Comparison of ENCODE assay signal across 18 mouse cellular contexts in the genomic region with DNA sequence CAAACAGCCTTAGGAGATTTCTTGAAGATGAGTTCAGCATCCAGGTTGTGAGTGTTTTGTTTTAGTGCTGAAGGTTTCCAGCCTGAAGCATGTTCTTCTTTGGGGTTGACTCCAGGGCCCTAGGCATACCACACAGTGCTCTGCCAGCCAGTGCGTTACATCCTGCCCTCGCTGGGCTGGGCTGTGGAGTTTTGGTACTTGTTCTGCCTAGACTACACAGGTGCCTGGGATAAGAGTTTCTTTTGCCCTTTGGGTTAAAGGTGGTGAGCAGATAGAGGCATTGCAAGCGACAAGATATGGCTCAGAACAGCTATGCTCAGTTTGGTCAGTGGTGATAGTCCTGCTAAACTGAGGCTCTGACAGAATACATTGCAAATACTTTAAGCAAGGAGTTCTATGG. TPM values are rescaled to one million over a fixed set of nuclear protein-coding genes. Genes with fewer than 3 reads are reported as not detected.
DNase-seq lines count a peak whose midpoint lies in the region; ATAC-seq and TF ChIP-seq lines count a peak whose summit lies in the region.
"Had no signal": no experiment of that assay in that cellular context is flagged by ENCODE, and none has a peak within 500 bp of the region (broad histone marks: within the 10 kb centered on the region; RNA-seq: fewer than 3 reads in every experiment).

No protein-coding gene starts in this region.

- H3K4me1 ChIP-seq in stomach, embryonic 15.5 days: peaks cover 15% of the 10 kb centered on the region
- no peaks in the 10 kb centered on the region for H3K4me1 ChIP-seq in stomach, postnatal 0 days (replicated peaks; ENCODE audit: control insufficient read depth, insufficient read depth)
- H3K4me1 ChIP-seq in liver, embryonic 13.5 days (replicated peaks): peaks cover 43% of the 10 kb centered on the region
- H3K4me1 ChIP-seq in olfactory bulb, adult 2 months (ENCODE audit: control insufficient read depth, insufficient read depth, low read length): peaks cover 16% of the 10 kb centered on the region
- H3K4me1 ChIP-seq in forebrain, postnatal 0 days (ENCODE audit: insufficient read depth): 0 out of 2 replicates have a peak, but pooled peaks cover 2% of the 10 kb centered on the region

- H3K27ac ChIP-seq in stomach, embryonic 15.5 days: no peak overlapping the region
- no peak overlapping the region for H3K27ac ChIP-seq in stomach, postnatal 0 days (replicated peaks)
- peak overlapping the region; percentile 35; the same call in 1 of the 2 replicates for H3K27ac ChIP-seq in liver, embryonic 13.5 days
- H3K27ac ChIP-seq in olfactory bulb, adult 2 months (ENCODE audit: insufficient read depth, low read depth, low read length): 0 out of 2 replicates have a peak overlapping the region, but pooled peaks have one; percentile 36
- H3K27ac ChIP-seq in forebrain, postnatal 0 days (ENCODE audit: low read depth, low read length): no peak overlapping the region
- H3K27ac ChIP-seq: gastrocnemius, adult 2 months; hindbrain, postnatal 0 days; kidney, embryonic 15.5 days; midbrain, embryonic 13.5 days had no signal

- no peak for TF ChIP-seq CTCF in stomach, postnatal 0 days (IDR thresholded peaks at IDR 0.05; ENCODE audit: low read depth)
- no peak for TF ChIP-seq CTCF in olfactory bulb, adult 2 months (IDR thresholded peaks at IDR 0.05; ENCODE audit: insufficient read depth, low read depth, low read length)
- TF ChIP-seq CTCF in forebrain, postnatal 0 days (IDR thresholded peaks at IDR 0.05; ENCODE audit: low read depth): no peak

- ATAC-seq in stomach, embryonic 15.5 days (ENCODE audit: insufficient read depth, low FRiP score, low read depth): peak; percentile 43; the same call in 1 of the 2 replicates
- ATAC-seq in stomach, postnatal 0 days (ENCODE audit: low FRiP score, low TSS enrichment): no peak
- peak; percentile 93 for ATAC-seq in liver, embryonic 13.5 days (ENCODE audit: low read depth)
- ATAC-seq in forebrain, postnatal 0 days: no peak
- ATAC-seq: hindbrain, postnatal 0 days; midbrain, embryonic 13.5 days had no signal

- no peak for TF ChIP-seq POLR2A in olfactory bulb, adult 2 months (IDR thresholded peaks at IDR 0.05; ENCODE audit: insufficient read depth, low read depth, low read length)

- H3K27me3 ChIP-seq in stomach, embryonic 15.5 days (replicated peaks): no peaks in the 10 kb centered on the region
- no peaks in the 10 kb centered on the region for H3K27me3 ChIP-seq in stomach, postnatal 0 days (ENCODE audit: control insufficient read depth, insufficient read depth, low read length)
- no peaks in the 10 kb centered on the region for H3K27me3 ChIP-seq in liver, embryonic 13.5 days
- H3K27me3 ChIP-seq in forebrain, postnatal 0 days (ENCODE audit: insufficient read depth, low read length): no peaks in the 10 kb centered on the region
- H3K27me3 ChIP-seq: kidney, embryonic 15.5 days; midbrain, embryonic 13.5 days had no signal

- no peak for TF ChIP-seq EP300 in stomach, postnatal 0 days (optimal IDR thresholded peaks at IDR 0.05)

- H3K4me3 ChIP-seq in stomach, embryonic 15.5 days (replicated peaks): no peak overlapping the region
- H3K4me3 ChIP-seq in stomach, postnatal 0 days (ENCODE audit: low read depth, low read length): no peak overlapping the region
- no peak overlapping the region for H3K4me3 ChIP-seq in liver, embryonic 13.5 days (replicated peaks)
- H3K4me3 ChIP-seq in olfactory bulb, adult 2 months (ENCODE audit: insufficient read depth, low read depth, low read length): no peak overlapping the region
- no peak overlapping the region for H3K4me3 ChIP-seq in forebrain, postnatal 0 days (ENCODE audit: low read depth, low read length)
- H3K4me3 ChIP-seq: gastrocnemius, adult 2 months; kidney, embryonic 15.5 days; midbrain, embryonic 13.5 days; myocyte had no signal

- no peak for DNase-seq in stomach, postnatal 0 days (ENCODE audit: low spot score)
- DNase-seq in c-Kit-positive CD71-positive TER-119-positive erythroid progenitor cells, embryonic 14.5 days (ENCODE audit: low spot score): peak; percentile 40
- peak; percentile 44 for DNase-seq in liver, embryonic 13.5 days
- no peak for DNase-seq in forebrain, postnatal 0 days
- DNase-seq in adrenal gland, adult 2 months: no peak
- DNase-seq in ovary, postnatal 36 days (ENCODE audit: low spot score): no peak
- DNase-seq: cerebellum, adult 18-20 months; cerebellum, postnatal 36 days; gastrocnemius, adult 2 months; heart, adult 11 months; lung, adult 18-20 months; lung, postnatal 36 days had no signal

- WGBS in stomach, embryonic 15.5 days: 85% methylated on average over 3 of the region's 3 CpGs
- WGBS in stomach, postnatal 0 days: 78% methylated on average over 3 of the region's 3 CpGs
- WGBS in liver, embryonic 13.5 days (ENCODE audit: insufficient replicate concordance): 22% methylated on average over 3 of the region's 3 CpGs
- 93% methylated on average over 3 of the region's 3 CpGs for WGBS in olfactory bulb, adult 2 months
- 91% methylated on average over 3 of the region's 3 CpGs for WGBS in forebrain, postnatal 0 days

- no peak overlapping the region for H3K4me2 ChIP-seq in stomach, embryonic 15.5 days
- no peak overlapping the region for H3K4me2 ChIP-seq in stomach, postnatal 0 days (replicated peaks; ENCODE audit: low read depth)
- 0 out of 2 replicates have a peak overlapping the region, but pooled peaks have one; percentile 8 for H3K4me2 ChIP-seq in liver, embryonic 13.5 days
- no peak overlapping the region for H3K4me2 ChIP-seq in forebrain, postnatal 0 days (ENCODE audit: low read depth)
- H3K4me2 ChIP-seq: kidney, embryonic 15.5 days; midbrain, embryonic 13.5 days had no signal

- no peaks in the 10 kb centered on the region for H3K36me3 ChIP-seq in stomach, embryonic 15.5 days
- H3K36me3 ChIP-seq in stomach, postnatal 0 days (ENCODE audit: control insufficient read depth, insufficient read depth, low read length): no peaks in the 10 kb centered on the region
- no peaks in the 10 kb centered on the region for H3K36me3 ChIP-seq in liver, embryonic 13.5 days
- no peaks in the 10 kb centered on the region for H3K36me3 ChIP-seq in forebrain, postnatal 0 days (ENCODE audit: insufficient read depth)
- H3K36me3 ChIP-seq: kidney, embryonic 15.5 days had no signal

- H3K9me3 ChIP-seq in stomach, embryonic 15.5 days: no peaks in the 10 kb centered on the region
- H3K9me3 ChIP-seq in stomach, postnatal 0 days (ENCODE audit: control insufficient read depth, low read length): no peaks in the 10 kb centered on the region
- H3K9me3 ChIP-seq in liver, embryonic 13.5 days (replicated peaks): no peaks in the 10 kb centered on the region
- no peaks in the 10 kb centered on the region for H3K9me3 ChIP-seq in forebrain, postnatal 0 days (ENCODE audit: low read length)
- H3K9me3 ChIP-seq: kidney, embryonic 15.5 days; midbrain, embryonic 13.5 days had no signal

- H3K9ac ChIP-seq in stomach, embryonic 15.5 days: no peak overlapping the region
- H3K9ac ChIP-seq in stomach, postnatal 0 days (ENCODE audit: low read length): no peak overlapping the region
- H3K9ac ChIP-seq in liver, embryonic 13.5 days: no peak overlapping the region
- H3K9ac ChIP-seq in forebrain, postnatal 0 days: no peak overlapping the region
- H3K9ac ChIP-seq: kidney, embryonic 15.5 days; midbrain, embryonic 13.5 days had no signal

RNA-seq across cellular contexts. Expression of a gene that starts 19.7 kb away (rescaled TPM):
- 9.8 and 10.6 TPM in 2 replicates for polyA plus RNA-seq in stomach, embryonic 15.5 days (2015; fragmentation: Nextera tagmentation; extraction: Ambion mirVana)
- polyA plus RNA-seq in stomach, postnatal 0 days (2015; fragmentation: Nextera tagmentation; extraction: Ambion mirVana): 5.2 TPM in 2 replicates
- 2.1 and 2.2 TPM in 2 replicates for polyA plus RNA-seq in liver, embryonic 13.5 days (2015; fragmentation: Nextera tagmentation; extraction: Ambion mirVana)
- 51.2 TPM in 1 of 2 replicates, not detected in the other for polyA plus RNA-seq in olfactory bulb, adult 2 months (2012; ENCODE audit: insufficient read depth, insufficient read length, low replicate concordance, missing spikeins)
- total RNA-seq in forebrain, postnatal 0 days (2014; rRNA removed): 29.3 and 40.6 TPM in 2 replicates
- polyA plus RNA-seq in forebrain, postnatal 0 days (2015; fragmentation: Nextera tagmentation; extraction: Ambion mirVana): 4.7 and 8.3 TPM in 2 replicates
- total RNA-seq in adrenal gland, adult 2 months (2021): 10 to 100 TPM; 13.8 to 14.6 TPM
- polyA plus RNA-seq in adrenal gland, adult 2 months (2012; rRNA removed): 3.4 and 4.7 TPM in 2 replicates

Comparison
In these comparisons a context has a peak if more than half of its experiments do, and no peak if none do; other contexts are left out.
1. ATAC-seq: peak in stomach, embryonic 15.5 days (single experiment) and liver, embryonic 13.5 days (single experiment); none in stomach, postnatal 0 days (single experiment) and forebrain, postnatal 0 days (single experiment).
2. H3K27ac ChIP-seq: peak in liver, embryonic 13.5 days (single experiment) and olfactory bulb, adult 2 months (single experiment); none in stomach, embryonic 15.5 days (single experiment), stomach, postnatal 0 days (single experiment) and forebrain, postnatal 0 days (single experiment).
3. DNase-seq: peak in c-Kit-positive CD71-positive TER-119-positive erythroid progenitor cells, embryonic 14.5 days (single experiment) and liver, embryonic 13.5 days (single experiment); none in stomach, postnatal 0 days (single experiment), forebrain, postnatal 0 days (single experiment), adrenal gland, adult 2 months (single experiment) and ovary, postnatal 36 days (single experiment).